Mouse (Mus musculus) small intestine, adult 2 months (tissue): ENCODE results near the gene Gabrb2. TPM values are rescaled to one million over a fixed set of nuclear protein-coding genes. Genes with fewer than 3 reads are reported as not detected.

Source experiments
- H3K27ac ChIP-seq: fragments of 200-500 bp; 2 replicates; pipeline ENCODE4 v1.5.1; 2012; ENCODE audit warnings: low read depth, low read length, control low read depth, inconsistent platforms; ENCODE audit not compliant: insufficient read depth
- H3K27me3 ChIP-seq: fragments of 200-500 bp; 2 replicates; pipeline ENCODE4 v1.6.1; 2012; ENCODE audit warnings: mild to moderate bottlenecking, moderate library complexity, low read length, inconsistent platforms; ENCODE audit not compliant: control insufficient read depth, insufficient read depth
- H3K36me3 ChIP-seq: fragments of 200-500 bp; 2 replicates; pipeline ENCODE4 v1.6.1; 2012; ENCODE audit warnings: mild to moderate bottlenecking, low read length, control low read depth, inconsistent platforms; ENCODE audit not compliant: control insufficient read depth, insufficient read depth
- H3K4me1 ChIP-seq: fragments of 200-500 bp; 2 replicates; pipeline ENCODE4 v1.6.1; 2012; ENCODE audit warnings: low read length, inconsistent platforms, mixed read lengths; ENCODE audit not compliant: control insufficient read depth, insufficient read depth, insufficient read length
- H3K4me3 ChIP-seq: fragments of 200-500 bp; 2 replicates; pipeline ENCODE4 v1.5.1; 2012; ENCODE audit warnings: low read depth, mild to moderate bottlenecking, control low read depth, inconsistent platforms, low read length, moderate library complexity
- CTCF ChIP-seq: fragments of 200-500 bp; IDR thresholded peaks from 2 replicates; pipeline ENCODE4 v1.5.1; 2012; ENCODE audit warnings: low read depth, mild to moderate bottlenecking, control low read depth, inconsistent platforms, low read length, moderate library complexity, mixed read lengths; ENCODE audit not compliant: insufficient replicate concordance, insufficient read length; ENCODE audit errors: extremely low read depth
- POLR2A ChIP-seq: fragments of 200-500 bp; IDR thresholded peaks from 2 replicates; pipeline ENCODE4 v1.6.1; 2012; ENCODE audit warnings: low read depth, mild to moderate bottlenecking, control low read depth, inconsistent platforms, low read length, moderate library complexity
- WGBS: fragments of 180-500 bp; shearing (Covaris S2); methylation state at CpG from one replicate; pipeline ENCODE4 v1.1.7; 2018; 5-methylcytosine and 5-hydroxymethylcytosine counted together
- polyA plus RNA-seq: library from polyadenylated mRNA; depleted of rRNA; stranded (reverse); fragments of >200 nt; gene quantifications from 2 replicates; pipeline ENCODE4 v1.2.3, GENCODE M21; 2012

Gabrb2 gene
- polyA plus RNA-seq, 1 experiment, result not detected

- H3K36me3 ChIP-seq, result no peaks in the 10 kb centered on the region
- 67% methylated on average over 3 of the region's 3 CpGs for WGBS
- H3K4me3 ChIP-seq, result no peak overlapping the region
- no peaks in the 10 kb centered on the region for H3K27me3 ChIP-seq
- TF ChIP-seq CTCF, result no peak
- no peak for TF ChIP-seq POLR2A
- H3K4me1 ChIP-seq, result no peaks in the 10 kb centered on the region
- H3K27ac ChIP-seq, result no peak overlapping the region
Observed at GRCm38 (mm10) chr11:42575146-42575873, 155.8 kb downstream of the Gabrb2 start.

- WGBS, result 66% methylated on average over 6 of the region's 6 CpGs
- Histone ChIP-seq H3K27ac (no peak overlapping the region), H3K36me3 (no peaks in the 10 kb centered on the region), H3K4me3 (no peak overlapping the region), H3K27me3 (no peaks in the 10 kb centered on the region), H3K4me1 (no peaks in the 10 kb centered on the region)
- no peak for TF ChIP-seq CTCF
- TF ChIP-seq POLR2A, result no peak
Observed at GRCm38 (mm10) chr11:42579804-42580203, 160.2 kb downstream of the Gabrb2 start.

GRCm38 (mm10) chr11:42581123-42581522 is 161.6 kb downstream of the Gabrb2 start:
- 79% methylated on average over 4 of the region's 4 CpGs for WGBS
- no peaks in the 10 kb centered on the region for H3K4me1 ChIP-seq
- TF ChIP-seq POLR2A (no peak), CTCF (no peak)
- H3K4me3 ChIP-seq, result no peak overlapping the region
- no peaks in the 10 kb centered on the region for H3K27me3 ChIP-seq
- H3K36me3 ChIP-seq, result no peaks in the 10 kb centered on the region
- no peak overlapping the region for H3K27ac ChIP-seq

GRCm38 (mm10) chr11:42581753-42582152 is 162.2 kb downstream of the Gabrb2 start:
- no peaks in the 10 kb centered on the region for H3K27me3 ChIP-seq
- H3K4me3 ChIP-seq, result no peak overlapping the region
- no peaks in the 10 kb centered on the region for H3K36me3 ChIP-seq
- H3K4me1 ChIP-seq, result no peaks in the 10 kb centered on the region
- no peak overlapping the region for H3K27ac ChIP-seq
- TF ChIP-seq POLR2A (no peak), CTCF (no peak)

- WGBS, result 75% methylated on average over 3 of the region's 3 CpGs
- Histone ChIP-seq H3K4me3 (no peak overlapping the region), H3K27me3 (no peaks in the 10 kb centered on the region), H3K27ac (no peak overlapping the region), H3K36me3 (no peaks in the 10 kb centered on the region), H3K4me1 (no peaks in the 10 kb centered on the region)
- no peak for TF ChIP-seq POLR2A
- TF ChIP-seq CTCF, result no peak
Observed at GRCm38 (mm10) chr11:42592418-42592817, 172.9 kb downstream of the Gabrb2 start.

GRCm38 (mm10) chr11:42606225-42606624 is 186.7 kb downstream of the Gabrb2 start:
- Histone ChIP-seq H3K4me1 (no peaks in the 10 kb centered on the region), H3K27ac (no peak overlapping the region), H3K27me3 (no peaks in the 10 kb centered on the region), H3K36me3 (no peaks in the 10 kb centered on the region), H3K4me3 (no peak overlapping the region)
- TF ChIP-seq CTCF (no peak), POLR2A (no peak)
- 79% methylated on average over 1 of the region's 1 CpGs for WGBS

- TF ChIP-seq CTCF (no peak), POLR2A (no peak)
- Histone ChIP-seq H3K4me1 (no peaks in the 10 kb centered on the region), H3K36me3 (no peaks in the 10 kb centered on the region), H3K4me3 (no peak overlapping the region), H3K27me3 (no peaks in the 10 kb centered on the region), H3K27ac (no peak overlapping the region)
- 87% methylated on average over 3 of the region's 3 CpGs for WGBS
Observed at GRCm38 (mm10) chr11:42609128-42609763, 189.7 kb downstream of the Gabrb2 start.
